Mouse (Mus musculus): ENCODE data around the gene Defb43.

DNA sequence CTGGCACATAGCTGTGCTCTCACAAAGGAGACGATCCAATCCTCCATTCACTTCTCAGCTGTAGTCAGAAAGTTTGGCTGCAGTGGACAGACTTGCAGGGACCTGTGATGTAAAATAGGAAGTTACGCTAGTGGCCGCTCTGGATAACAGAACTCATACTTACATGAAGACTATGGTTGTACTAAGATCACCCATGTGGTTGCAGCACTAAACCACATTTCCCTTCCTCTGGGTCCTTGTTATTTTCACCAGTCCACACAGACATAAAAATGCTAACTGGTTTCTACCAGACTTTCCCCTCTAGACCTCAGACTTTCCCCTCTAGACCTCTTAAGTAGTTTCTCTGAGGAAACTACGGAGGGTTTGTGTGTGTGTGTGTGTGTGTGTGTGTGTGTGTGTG, 12.6 kb upstream of the Defb43 start:
- TF ChIP-seq CTCF (IDR thresholded peaks at IDR 0.05; ENCODE audit: borderline replicate concordance, insufficient read depth, low read length): no peak
- TF ChIP-seq POLR2A (IDR thresholded peaks at IDR 0.05; ENCODE audit: low read depth, low read length): no peak
